Mouse (Mus musculus) inflammation-experienced regulatory T-cells, adult 6 months (primary cell): Measurements from ENCODE around the gene Baz1b. TPM values are rescaled to one million over a fixed set of nuclear protein-coding genes. Genes with fewer than 3 reads are reported as not detected.

ENCODE experiments used
- ATAC-seq: one replicate; pipeline ENCODE4 v1.8.0; 2017
- polyA plus RNA-seq, 3 experiments: library from polyadenylated mRNA; unstranded; fragments of 100-300 nt; shearing (Covaris generic); gene quantifications; one replicate each; pipeline ENCODE4 v1.2.1; 2017

The Baz1b gene
- polyA plus RNA-seq, 3 experiments from 2014 or later, result 25.0 to 27.5 (median 26.0) TPM

DNA sequence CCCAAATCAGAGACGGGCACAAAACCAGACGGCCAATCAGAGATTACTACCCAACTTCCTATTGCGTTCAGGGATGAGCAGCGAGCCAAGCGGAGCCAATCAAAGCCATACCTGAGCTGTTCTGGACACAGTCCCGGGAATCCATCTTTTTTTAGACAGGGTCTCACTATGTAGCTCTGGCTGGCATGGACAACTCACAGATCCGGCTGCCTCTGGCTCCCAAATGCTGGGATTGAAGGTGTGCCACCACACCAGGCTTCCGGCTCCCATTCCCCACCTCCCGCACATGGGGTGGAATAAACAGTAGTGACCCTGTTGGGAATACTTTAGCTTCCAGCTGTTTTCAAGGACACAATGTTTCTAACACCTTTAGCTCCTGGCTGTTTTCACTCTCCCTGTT, 93.2 kb downstream of the Baz1b start:
- ATAC-seq, result no peak

DNA sequence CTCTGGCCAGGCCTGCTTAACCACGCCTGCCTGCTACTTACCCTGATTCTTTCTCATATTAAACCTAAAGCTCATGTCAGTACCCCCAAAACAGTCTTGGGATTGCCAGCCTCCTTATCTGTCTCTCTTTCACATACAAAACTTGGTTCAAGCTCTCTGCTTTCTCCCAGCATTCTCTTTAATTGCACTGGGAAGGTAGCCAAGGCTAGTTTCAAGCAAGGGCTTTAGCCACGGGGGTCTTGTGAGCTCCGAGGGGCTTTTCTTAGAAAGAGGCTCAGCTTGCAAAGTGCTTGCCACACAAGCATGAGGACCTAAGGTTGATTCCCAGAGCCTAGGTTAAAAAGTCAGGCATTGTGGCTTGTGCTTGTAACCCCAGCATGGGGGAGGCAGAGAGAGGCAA, 98.1 kb downstream of the Baz1b start:
- no peak for ATAC-seq

DNA sequence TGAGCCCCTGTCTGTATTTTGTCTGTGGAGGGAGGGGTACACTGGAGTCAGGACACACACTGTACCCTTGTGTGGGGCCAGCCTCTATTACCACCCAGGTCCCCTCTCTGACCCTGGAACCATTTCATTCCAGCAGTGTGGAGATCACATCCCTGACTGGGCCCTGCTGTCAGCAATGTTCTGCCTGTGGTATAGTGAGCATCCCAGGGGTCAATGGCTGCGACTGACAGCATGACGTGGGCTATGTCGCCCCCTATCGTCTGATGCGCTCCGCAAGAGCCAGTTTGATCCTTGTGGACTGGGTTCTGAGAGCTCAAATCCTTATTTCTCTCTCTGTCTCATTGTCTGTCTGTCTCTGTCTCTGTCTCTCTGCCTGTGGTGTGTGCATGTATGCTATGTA, 99.1 kb downstream of the Baz1b start:
- ATAC-seq, result no peak

DNA sequence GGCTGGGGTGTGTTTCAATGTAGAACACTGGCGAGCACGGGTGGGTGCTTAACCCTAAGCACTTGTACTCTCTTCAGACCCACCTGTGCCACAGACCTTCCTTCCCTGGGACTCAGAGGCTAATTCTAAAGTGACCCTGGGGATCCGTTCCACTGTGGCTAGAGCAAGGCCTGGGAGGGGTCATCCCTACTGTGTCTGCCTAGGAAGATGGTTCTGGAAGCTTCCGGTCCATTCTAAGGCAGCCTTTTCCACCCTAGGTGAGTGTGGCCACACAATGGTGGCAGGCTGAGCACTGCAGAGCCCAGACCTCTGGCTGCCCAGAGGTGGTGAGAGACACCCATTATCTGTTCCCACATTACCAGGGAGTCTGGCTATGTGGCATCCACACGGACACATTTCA, 99.9 kb downstream of the Baz1b start:
- no peak for ATAC-seq

DNA sequence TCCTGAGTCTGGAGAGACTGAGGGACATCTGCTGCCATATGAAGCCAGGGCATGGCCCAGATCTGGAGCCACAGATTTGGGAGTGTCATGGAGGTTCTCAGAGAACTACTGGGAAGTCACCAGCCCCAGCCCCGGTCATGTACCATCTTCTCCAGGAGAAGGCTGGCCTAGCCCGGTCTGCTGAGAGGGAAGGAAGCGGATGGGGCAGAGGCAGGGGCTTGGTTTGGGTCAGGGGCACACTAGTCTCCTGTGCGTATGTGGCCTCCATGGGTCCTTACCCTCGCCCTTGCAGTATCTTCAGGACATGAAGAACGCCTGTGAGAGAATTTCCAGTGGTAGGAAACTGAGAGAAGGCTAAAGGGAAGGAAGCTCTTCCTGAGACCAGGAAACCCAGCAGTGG, 103.6 kb downstream of the Baz1b start:
- no peak for ATAC-seq

DNA sequence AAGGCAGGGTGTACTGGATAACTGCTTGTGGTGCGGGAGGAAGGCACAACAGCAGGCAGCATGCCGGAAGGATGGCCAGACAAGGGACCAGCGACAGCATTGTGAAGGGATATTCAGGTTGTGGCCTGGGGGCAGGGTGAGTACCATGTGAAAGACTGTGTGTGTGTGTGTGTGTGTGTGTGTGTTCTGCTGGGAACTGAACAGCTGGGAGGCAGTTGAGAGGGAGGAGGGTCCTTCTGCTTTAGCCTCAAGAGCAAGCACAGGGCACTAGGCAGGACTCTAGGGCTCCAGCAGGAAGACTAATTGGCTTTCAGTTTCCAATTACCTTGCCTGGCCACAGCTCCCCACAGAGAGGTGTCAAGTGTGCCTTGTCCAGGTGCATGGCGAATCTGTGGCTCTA, 104.1 kb downstream of the Baz1b start:
- ATAC-seq, result no peak

DNA sequence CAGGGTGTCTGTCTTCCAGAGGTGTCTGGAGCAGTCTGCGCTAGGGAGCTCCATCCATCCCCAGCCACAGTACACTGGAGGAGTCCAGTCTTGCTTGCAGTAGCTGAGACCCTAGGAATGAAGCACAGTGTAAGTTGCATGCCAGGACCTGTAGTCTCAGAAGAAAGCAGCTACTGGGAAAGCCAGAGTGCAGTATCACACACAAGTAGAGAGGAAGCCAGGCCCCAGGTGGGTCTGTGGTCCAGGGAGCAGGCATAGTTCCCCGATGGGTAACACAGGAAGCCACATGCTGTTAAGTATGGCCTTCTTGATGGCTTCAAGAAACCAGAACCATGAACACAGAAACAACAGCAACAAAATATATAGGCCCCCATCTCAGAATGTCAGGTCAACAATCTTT, 104.9 kb downstream of the Baz1b start:
- ATAC-seq, result no peak

Other genes starting within 250 kb of the Baz1b start
- not detected for gene Cldn4, start 240.3 kb upstream of the Baz1b start, polyA plus RNA-seq
- not detected for gene Cldn3, start 201.1 kb upstream of the Baz1b start, polyA plus RNA-seq
- 10 to 100 TPM; 26.7 to 80.0 (median 60.4) TPM for gene Abhd11, start 178.1 kb upstream of the Baz1b start, polyA plus RNA-seq
- gene Stx1a, start 163.8 kb upstream of the Baz1b start, polyA plus RNA-seq, result 10 to 100 TPM in 2 of 3 experiments, 1 to 10 TPM in 1; 4.4 to 24.9 (median 20.8) TPM
- 10 to 100 TPM; 18.9 to 32.0 (median 30.4) TPM for gene Dnajc30, start 123.1 kb upstream of the Baz1b start, polyA plus RNA-seq
- 10 to 100 TPM; 63.3 to 71.1 (median 67.0) TPM for gene Bud23, start 122.3 kb upstream of the Baz1b start, polyA plus RNA-seq
- not detected for gene Vps37d, start 109.0 kb upstream of the Baz1b start, polyA plus RNA-seq
- not detected for gene Mlxipl, start 97.4 kb upstream of the Baz1b start, polyA plus RNA-seq
- 1 to 10 TPM; 5.2 to 9.2 (median 5.8) TPM for gene Tbl2, start 37.6 kb upstream of the Baz1b start, polyA plus RNA-seq
- 10 to 100 TPM; 39.0 to 55.4 (median 54.2) TPM for gene Bcl7b, start 19.0 kb upstream of the Baz1b start, polyA plus RNA-seq
- gene Fzd9, start 64.0 kb downstream of the Baz1b start, polyA plus RNA-seq, result under 1 TPM in 1 of 3 experiments, not detected in 2; 0.15 TPM
- gene Fkbp6, start 162.8 kb downstream of the Baz1b start, polyA plus RNA-seq, result not detected
- not detected for gene Trim50, start 166.0 kb downstream of the Baz1b start, polyA plus RNA-seq
- gene Nsun5, start 182.7 kb downstream of the Baz1b start, polyA plus RNA-seq, result 10 to 100 TPM; 21.8 to 28.0 (median 23.3) TPM
- 10 to 100 TPM; 13.2 to 18.7 (median 13.7) TPM for gene Pom121, start 207.3 kb downstream of the Baz1b start, polyA plus RNA-seq